Mouse (Mus musculus): ENCODE measurements around the gene Cldn14. TPM values are rescaled to one million over a fixed set of nuclear protein-coding genes. Genes with fewer than 3 reads are reported as not detected.
"Not testable (repeated sequence)": the region's sequence is repeated elsewhere in the genome, so short reads cannot be mapped to it uniquely, and the experiment has no call there.

The Cldn14 gene
- polyA plus RNA-seq, 1 experiment from 2014 or later = not detected

- Histone ChIP-seq H3K9ac (replicated peaks) (no peak overlapping the region), H3K27ac (no peak overlapping the region), H3K4me1 (replicated peaks) (peaks cover 6% of the 10 kb centered on the region), H3K4me3 (replicated peaks) (no peak overlapping the region), H3K27me3 (peaks cover 38% of the 10 kb centered on the region), H3K36me3 (no peaks in the 10 kb centered on the region), H3K4me2 (no peak overlapping the region), H3K9me3 (no peaks in the 10 kb centered on the region)
- no peak for ATAC-seq (ENCODE audit: insufficient number of reproducible peaks, insufficient read depth, low FRiP score, low TSS enrichment, low read depth)
- WGBS = 66% methylated on average over 9 of the region's 9 CpGs
Measured at GRCm38 (mm10) chr16:94034152-94034551, 25.5 kb upstream of the Cldn14 start.

DNA sequence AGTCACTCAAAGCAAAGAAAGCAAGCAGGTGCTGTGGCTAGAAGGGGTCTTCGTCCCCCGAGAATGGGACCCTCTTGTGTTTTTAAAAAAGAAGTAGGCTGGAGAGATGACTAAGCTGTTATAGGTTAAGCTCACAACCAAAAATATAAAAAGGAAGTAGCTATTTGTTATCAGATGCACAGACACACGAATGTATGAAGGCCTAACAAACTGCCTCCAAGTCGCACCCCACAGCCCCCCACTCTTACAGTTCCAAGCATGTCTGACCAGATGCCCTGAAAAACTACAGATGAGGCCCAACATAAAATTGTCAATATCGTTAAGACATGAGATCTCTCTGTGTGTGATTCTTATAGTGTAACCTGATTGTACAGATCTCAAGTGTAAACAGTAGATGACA lies 23.6 kb upstream of the Cldn14 start:
- H3K4me2 ChIP-seq = no peak overlapping the region
- peaks cover 18% of the 10 kb centered on the region for H3K4me1 ChIP-seq (replicated peaks)
- H3K27ac ChIP-seq = no peak overlapping the region
- no peak for ATAC-seq (ENCODE audit: insufficient number of reproducible peaks, insufficient read depth, low FRiP score, low TSS enrichment, low read depth)
- H3K9me3 ChIP-seq = no peaks in the 10 kb centered on the region
- 86% methylated on average over 5 of the region's 5 CpGs for WGBS
- no peak overlapping the region for H3K4me3 ChIP-seq (replicated peaks)
- H3K36me3 ChIP-seq = no peaks in the 10 kb centered on the region
- H3K9ac ChIP-seq (replicated peaks) = no peak overlapping the region
- H3K27me3 ChIP-seq = peaks cover 26% of the 10 kb centered on the region

GRCm38 (mm10) chr16:94023352-94024280 lies 15.0 kb upstream of the Cldn14 start:
- Histone ChIP-seq H3K27ac (no peak overlapping the region), H3K4me2 (no peak overlapping the region), H3K9me3 (peaks cover 15% of the 10 kb centered on the region), H3K27me3 (no peaks in the 10 kb centered on the region; the same call in 1 of the 2 replicates), H3K9ac (replicated peaks) (no peak overlapping the region), H3K36me3 (no peaks in the 10 kb centered on the region), H3K4me1 (replicated peaks) (peaks cover 24% of the 10 kb centered on the region), H3K4me3 (replicated peaks) (no peak overlapping the region)
- WGBS = 82% methylated on average over 28 of the region's 28 CpGs
- ATAC-seq (ENCODE audit: insufficient number of reproducible peaks, insufficient read depth, low FRiP score, low TSS enrichment, low read depth) = no peak

- not testable (repeated sequence) for H3K9ac ChIP-seq (replicated peaks); H3K27ac ChIP-seq; H3K4me2 ChIP-seq; H3K36me3 ChIP-seq; H3K4me1 ChIP-seq (replicated peaks); ATAC-seq (ENCODE audit: insufficient number of reproducible peaks, insufficient read depth, low FRiP score, low TSS enrichment, low read depth); H3K4me3 ChIP-seq (replicated peaks); H3K9me3 ChIP-seq; H3K27me3 ChIP-seq
- WGBS = 73% methylated on average over 8 of the region's 8 CpGs
Measured at GRCm38 (mm10) chr16:94019725-94020124, 11.1 kb upstream of the Cldn14 start.

- no peak for ATAC-seq (ENCODE audit: insufficient number of reproducible peaks, insufficient read depth, low FRiP score, low TSS enrichment, low read depth)
- Histone ChIP-seq H3K4me1 (replicated peaks) (peaks cover 9% of the 10 kb centered on the region), H3K27me3 (no peaks in the 10 kb centered on the region; the same call in 1 of the 2 replicates), H3K9me3 (no peaks in the 10 kb centered on the region), H3K36me3 (no peaks in the 10 kb centered on the region), H3K4me3 (replicated peaks) (no peak overlapping the region), H3K9ac (replicated peaks) (no peak overlapping the region), H3K27ac (no peak overlapping the region), H3K4me2 (no peak overlapping the region)
- WGBS = 74% methylated on average over 4 of the region's 4 CpGs
Measured at GRCm38 (mm10) chr16:94017953-94018352, 9.3 kb upstream of the Cldn14 start.

DNA sequence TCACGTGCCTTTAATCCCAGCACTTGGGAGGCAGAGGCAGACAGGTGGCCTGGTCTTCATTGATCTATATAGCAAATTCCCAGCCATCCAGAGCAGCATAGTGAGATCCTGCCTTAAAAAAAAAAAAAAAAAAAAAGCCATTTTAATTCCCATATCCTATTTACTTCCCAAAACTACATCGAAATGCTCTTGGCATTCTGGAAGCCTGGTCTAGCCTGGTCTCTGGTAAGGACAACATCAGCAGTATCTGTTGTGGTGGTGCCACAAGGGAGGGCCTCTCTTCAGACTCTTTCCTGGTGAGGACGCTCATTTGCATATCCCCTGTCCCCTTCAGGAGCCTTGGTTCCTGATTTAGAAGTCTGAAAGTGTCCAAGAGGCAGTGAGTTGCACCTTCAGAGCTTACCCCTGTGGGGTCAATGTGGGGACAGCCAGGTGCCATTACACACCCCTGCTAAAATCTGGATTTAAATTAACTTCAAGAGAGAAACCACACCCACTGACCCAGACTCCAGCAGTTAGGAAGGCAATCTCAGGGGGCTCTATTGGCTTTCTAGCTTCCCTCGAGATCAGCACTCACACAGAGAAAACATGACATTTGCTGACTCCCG lies 6.0 kb upstream of the Cldn14 start:
- Histone ChIP-seq H3K27ac (no peak overlapping the region), H3K9me3 (no peaks in the 10 kb centered on the region), H3K9ac (replicated peaks) (no peak overlapping the region), H3K4me2 (no peak overlapping the region), H3K27me3 (peaks cover 3% of the 10 kb centered on the region; the same call in 1 of the 2 replicates), H3K4me1 (replicated peaks) (peaks cover 15% of the 10 kb centered on the region; the same call in 1 of the 2 replicates), H3K4me3 (replicated peaks) (no peak overlapping the region), H3K36me3 (no peaks in the 10 kb centered on the region)
- WGBS = 85% methylated on average over 5 of the region's 5 CpGs
- no peak for ATAC-seq (ENCODE audit: insufficient number of reproducible peaks, insufficient read depth, low FRiP score, low TSS enrichment, low read depth)

- not testable (repeated sequence) for H3K27ac ChIP-seq; H3K36me3 ChIP-seq; H3K4me2 ChIP-seq; H3K9ac ChIP-seq (replicated peaks); H3K27me3 ChIP-seq; H3K9me3 ChIP-seq; H3K4me3 ChIP-seq (replicated peaks); ATAC-seq (ENCODE audit: insufficient number of reproducible peaks, insufficient read depth, low FRiP score, low TSS enrichment, low read depth)
- H3K4me1 ChIP-seq (replicated peaks) = peaks cover 21% of the 10 kb centered on the region; the same call in 1 of the 2 replicates
- WGBS = 78% methylated on average over 8 of the region's 8 CpGs
Measured at GRCm38 (mm10) chr16:94013328-94014086, 4.9 kb upstream of the Cldn14 start.

- 0 out of 2 replicates have a peak, but pooled peaks cover 3% of the 10 kb centered on the region for H3K27me3 ChIP-seq
- H3K36me3 ChIP-seq = no peaks in the 10 kb centered on the region
- peaks cover 39% of the 10 kb centered on the region for H3K4me1 ChIP-seq (replicated peaks)
- no peak overlapping the region for H3K4me3 ChIP-seq (replicated peaks)
- no peaks in the 10 kb centered on the region for H3K9me3 ChIP-seq
- WGBS = 8% methylated on average over 5 of the region's 5 CpGs
- no peak overlapping the region for H3K4me2 ChIP-seq
- H3K27ac ChIP-seq = 0 out of 2 replicates have a peak overlapping the region, but pooled peaks have one; percentile 35
- no peak for ATAC-seq (ENCODE audit: insufficient number of reproducible peaks, insufficient read depth, low FRiP score, low TSS enrichment, low read depth)
- H3K9ac ChIP-seq (replicated peaks) = no peak overlapping the region
Measured at GRCm38 (mm10) chr16:94011224-94011623, 2.6 kb upstream of the Cldn14 start.

- H3K27me3 ChIP-seq = 0 out of 2 replicates have a peak, but pooled peaks cover 3% of the 10 kb centered on the region
- no peak overlapping the region for H3K4me2 ChIP-seq
- WGBS = 66% methylated on average over 3 of the region's 3 CpGs
- 0 out of 2 replicates have a peak overlapping the region, but pooled peaks have one; percentile 35 for H3K27ac ChIP-seq
- peaks cover 39% of the 10 kb centered on the region for H3K4me1 ChIP-seq (replicated peaks)
- no peaks in the 10 kb centered on the region for H3K36me3 ChIP-seq
- H3K4me3 ChIP-seq (replicated peaks) = no peak overlapping the region
- ATAC-seq (ENCODE audit: insufficient number of reproducible peaks, insufficient read depth, low FRiP score, low TSS enrichment, low read depth) = no peak
- H3K9ac ChIP-seq (replicated peaks) = no peak overlapping the region
- no peaks in the 10 kb centered on the region for H3K9me3 ChIP-seq
Measured at GRCm38 (mm10) chr16:94010633-94011032, 2.0 kb upstream of the Cldn14 start.

DNA sequence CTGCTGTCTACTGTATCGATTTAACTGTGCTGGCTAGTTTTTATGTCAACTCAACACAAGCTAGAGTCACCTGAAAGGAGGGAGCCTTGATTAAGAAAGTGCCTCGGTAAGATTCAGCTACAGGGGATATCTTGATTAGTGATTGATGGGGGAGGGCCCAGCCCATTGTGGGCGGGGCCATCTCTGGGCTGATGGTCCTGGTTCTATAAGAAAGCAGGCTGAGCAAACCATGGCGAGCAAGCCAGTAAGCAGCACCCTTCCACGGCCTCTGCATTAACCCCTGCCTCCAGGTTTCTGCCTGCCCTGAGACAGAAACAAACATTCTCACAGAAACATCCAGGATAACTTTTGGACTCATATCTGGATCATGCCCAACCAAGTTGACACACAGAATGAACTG lies 1.5 kb upstream of the Cldn14 start:
- Histone ChIP-seq H3K27ac (no peak overlapping the region), H3K4me1 (replicated peaks) (peaks cover 39% of the 10 kb centered on the region), H3K9ac (replicated peaks) (no peak overlapping the region), H3K9me3 (no peaks in the 10 kb centered on the region), H3K4me2 (no peak overlapping the region), H3K36me3 (no peaks in the 10 kb centered on the region), H3K27me3 (0 out of 2 replicates have a peak, but pooled peaks cover 3% of the 10 kb centered on the region), H3K4me3 (replicated peaks) (no peak overlapping the region)
- no peak for ATAC-seq (ENCODE audit: insufficient number of reproducible peaks, insufficient read depth, low FRiP score, low TSS enrichment, low read depth)
- 76% methylated on average over 5 of the region's 5 CpGs for WGBS

DNA sequence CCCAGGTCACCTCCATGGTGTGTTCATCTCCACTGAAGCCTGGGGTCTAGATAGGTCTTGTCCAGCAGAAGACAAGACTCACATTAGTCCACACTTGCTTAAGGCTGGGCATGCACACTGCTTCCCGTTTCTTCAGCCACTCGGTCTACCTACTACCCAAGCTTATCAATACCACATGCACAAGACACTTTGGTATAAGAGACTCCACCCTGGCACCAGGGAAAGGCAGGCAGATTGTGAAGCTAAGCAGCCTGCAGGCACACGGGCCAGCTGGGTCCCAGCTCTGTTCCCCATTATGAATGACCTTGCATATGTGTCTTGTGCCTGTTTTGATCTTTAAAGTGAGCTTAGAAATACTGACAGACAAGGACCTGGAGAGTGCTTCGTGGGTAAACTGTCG lies 719 bp upstream of the Cldn14 start:
- Histone ChIP-seq H3K27me3 (0 out of 2 replicates have a peak, but pooled peaks cover 3% of the 10 kb centered on the region), H3K36me3 (no peaks in the 10 kb centered on the region), H3K4me2 (no peak overlapping the region), H3K4me1 (replicated peaks) (peaks cover 39% of the 10 kb centered on the region), H3K9me3 (no peaks in the 10 kb centered on the region), H3K4me3 (replicated peaks) (no peak overlapping the region), H3K9ac (replicated peaks) (no peak overlapping the region), H3K27ac (no peak overlapping the region)
- ATAC-seq (ENCODE audit: insufficient number of reproducible peaks, insufficient read depth, low FRiP score, low TSS enrichment, low read depth) = no peak
- WGBS = 43% methylated on average over 5 of the region's 5 CpGs
